Mouse (Mus musculus): Measurements from ENCODE around the gene Mtcl1. TPM values are rescaled to one million over a fixed set of nuclear protein-coding genes. Genes with fewer than 3 reads are reported as not detected.

Mtcl1 gene
- polyA plus RNA-seq (2014; fragmentation: Illumina TruSeq; extraction: RNeasy Lipid Tissue Mini Kit (QIAGEN cat#74804); ENCODE audit: low read depth, low replicate concordance), result 5.0 TPM

GRCm38 (mm10) chr17:66449460-66450341, at the start of gene Mtcl1:
TSS of gene Mtcl1 (minus strand) at chr17:66449750.

Other genes with a start within 250 kb of the Mtcl1 start
- 45.4 TPM for gene Rab12, start 70.0 kb upstream of the Mtcl1 start, polyA plus RNA-seq (2014; fragmentation: Illumina TruSeq; extraction: RNeasy Lipid Tissue Mini Kit (QIAGEN cat#74804); ENCODE audit: low read depth, low replicate concordance)
- not detected for gene Themis3, start 144.9 kb upstream of the Mtcl1 start, polyA plus RNA-seq (2014; fragmentation: Illumina TruSeq; extraction: RNeasy Lipid Tissue Mini Kit (QIAGEN cat#74804); ENCODE audit: low read depth, low replicate concordance)